Mouse (Mus musculus) MEL (cell line): ENCODE results near the gene Riox1. TPM values are rescaled to one million over a fixed set of nuclear protein-coding genes. Genes with fewer than 3 reads are reported as not detected.

ENCODE experiments used
- DNase-seq: peaks from one replicate; pipeline ENCODE4 v3.0.0; 2011; ENCODE audit warnings: low read depth, low spot score
- H3K27ac ChIP-seq: 2 replicates; pipeline ENCODE4 v1.5.1; 2012; ENCODE audit warnings: low read depth, mild to moderate bottlenecking, control low read depth, low read length, moderate library complexity; ENCODE audit not compliant: control insufficient read depth
- H3K27me3 ChIP-seq, 2 experiments: fragments of 150-350 bp in 1 of 2; sonication (generic) in 1 of 2; 2 replicates each; pipeline ENCODE4 v1.6.1; 2012; ENCODE audit warnings: low read length in 2 of 2, mild to moderate bottlenecking in 2 of 2, improper control_type of control experiment in 1 of 2, moderate library complexity in 1 of 2; ENCODE audit not compliant: insufficient read depth in 2 of 2, control insufficient read depth in 1 of 2
- H3K36me3 ChIP-seq, 2 experiments: 2 replicates each; pipeline ENCODE4 v1.6.1; 2012 to 2014; ENCODE audit warnings: low read length in 2 of 2, improper control_type of control experiment in 1 of 2, inconsistent platforms in 1 of 2, mild to moderate bottlenecking in 1 of 2; ENCODE audit not compliant: insufficient read depth in 2 of 2, control insufficient read depth in 1 of 2
- H3K4me1 ChIP-seq, 2 experiments: fragments of 150-350 bp in 1 of 2; sonication (generic) in 1 of 2; 2 replicates each; pipeline ENCODE4 v1.6.1; 2012; ENCODE audit warnings: low read length in 2 of 2, improper control_type of control experiment in 1 of 2, mild to moderate bottlenecking in 1 of 2; ENCODE audit not compliant: insufficient read depth in 2 of 2, control insufficient read depth in 1 of 2
- H3K4me3 ChIP-seq, 2 experiments: fragments of 150-350 bp in 1 of 2; sonication (generic) in 1 of 2; 2 replicates each; pipeline ENCODE4 v1.5.1; 2012; ENCODE audit warnings: low read depth in 2 of 2, low read length in 2 of 2, mild to moderate bottlenecking in 2 of 2, moderate library complexity in 2 of 2, control low read depth in 1 of 2, improper control_type of control experiment in 1 of 2; ENCODE audit not compliant: control insufficient read depth in 1 of 2, insufficient read depth in 1 of 2
- H3K79me2 ChIP-seq: 2 replicates; pipeline ENCODE4 v1.6.1; 2012; ENCODE audit warnings: mild to moderate bottlenecking, low read length, moderate library complexity; ENCODE audit not compliant: control insufficient read depth, poor library complexity, insufficient read depth
- H3K9ac ChIP-seq: 2 replicates; pipeline ENCODE4 v1.6.1; 2012; ENCODE audit warnings: low read depth, mild to moderate bottlenecking, control low read depth, low read length, moderate library complexity; ENCODE audit not compliant: control insufficient read depth, poor library complexity, severe bottlenecking
- H3K9me3 ChIP-seq: fragments of 150-350 bp; sonication (generic); replicated peaks from 2 replicates; pipeline ENCODE4 v1.6.1; 2012; ENCODE audit warnings: mild to moderate bottlenecking, low read length, improper control_type of control experiment, moderate library complexity; ENCODE audit not compliant: insufficient read depth
- CHD1 ChIP-seq: IDR thresholded peaks from 2 replicates; pipeline ENCODE4 v1.6.1; 2012; ENCODE audit warnings: low read depth, mild to moderate bottlenecking, inconsistent platforms, low read length, improper control_type of control experiment
- CTCF ChIP-seq, 3 experiments: IDR thresholded peaks in 2 of 3; conservative IDR thresholded peaks in 1 of 3; 2 replicates each; pipeline ENCODE4 v1.5.1; 2011 to 2012; ENCODE audit warnings: low read length in 3 of 3, low read depth in 2 of 3, mild to moderate bottlenecking in 2 of 3, improper control_type of control experiment in 1 of 3, inconsistent platforms in 1 of 3, mixed read lengths in 1 of 3, moderate library complexity in 1 of 3; ENCODE audit not compliant: control insufficient read depth in 1 of 3, insufficient read depth in 1 of 3, poor library complexity in 1 of 3, severe bottlenecking in 1 of 3
- E2F4 ChIP-seq: IDR thresholded peaks from 2 replicates; pipeline ENCODE4 v1.6.1; 2011; ENCODE audit warnings: low read depth, low read length, improper control_type of control experiment, borderline replicate concordance
- EP300 ChIP-seq, 2 experiments: IDR thresholded peaks; 2 replicates each; pipeline ENCODE4 v1.6.1; 2011; ENCODE audit warnings: improper control_type of control experiment in 2 of 2, low read length in 2 of 2, low read depth in 1 of 2, mild to moderate bottlenecking in 1 of 2
- ETS1 ChIP-seq: IDR thresholded peaks from 2 replicates; pipeline ENCODE4 v1.6.1; 2012; ENCODE audit warnings: low read depth, mild to moderate bottlenecking, inconsistent platforms, low read length, improper control_type of control experiment, moderate library complexity
- GABPA ChIP-seq: IDR thresholded peaks from 2 replicates; pipeline ENCODE4 v1.6.1; 2012; ENCODE audit warnings: low read depth, mild to moderate bottlenecking, inconsistent platforms, low read length, improper control_type of control experiment, moderate library complexity
- GATA1 ChIP-seq: IDR thresholded peaks from 2 replicates; pipeline ENCODE4 v1.6.1; 2011; ENCODE audit warnings: low read depth, low read length, improper control_type of control experiment
- KAT2A ChIP-seq: conservative IDR thresholded peaks from 2 replicates; pipeline ENCODE4 v1.6.1; 2012; ENCODE audit warnings: low read depth, low read length, improper control_type of control experiment, inconsistent platforms
- MAFK ChIP-seq: IDR thresholded peaks from 2 replicates; pipeline ENCODE4 v1.6.1; 2011; ENCODE audit warnings: low read depth, mild to moderate bottlenecking, low read length, improper control_type of control experiment, borderline replicate concordance
- MAX ChIP-seq: IDR thresholded peaks from 2 replicates; pipeline ENCODE4 v1.6.1; 2011; ENCODE audit warnings: low read length, improper control_type of control experiment
- MAZ ChIP-seq: IDR thresholded peaks from 2 replicates; pipeline ENCODE4 v1.6.1; 2012; ENCODE audit warnings: low read depth, mild to moderate bottlenecking, inconsistent platforms, low read length, improper control_type of control experiment
- MEF2A ChIP-seq: IDR thresholded peaks from 2 replicates; pipeline ENCODE4 v1.6.1; 2014; ENCODE audit warnings: low read depth, mild to moderate bottlenecking, inconsistent platforms, low read length, improper control_type of control experiment; ENCODE audit not compliant: poor library complexity, insufficient replicate concordance, severe bottlenecking; ENCODE audit errors: extremely low read depth
- MXI1 ChIP-seq: IDR thresholded peaks from 2 replicates; pipeline ENCODE4 v1.6.1; 2011; ENCODE audit warnings: mild to moderate bottlenecking, low read depth, low read length, improper control_type of control experiment
- MYB ChIP-seq: IDR thresholded peaks from 2 replicates; pipeline ENCODE4 v1.6.1; 2011; ENCODE audit warnings: mild to moderate bottlenecking, low read depth, low read length, improper control_type of control experiment
- MYC ChIP-seq: IDR thresholded peaks from 2 replicates; pipeline ENCODE4 v1.6.1; 2011; ENCODE audit warnings: low read depth, mild to moderate bottlenecking, low read length, improper control_type of control experiment, moderate library complexity
- NRF1 ChIP-seq: IDR thresholded peaks from 2 replicates; pipeline ENCODE4 v1.6.1; 2014; ENCODE audit warnings: low read depth, mild to moderate bottlenecking, inconsistent platforms, low read length, improper control_type of control experiment, moderate library complexity; ENCODE audit not compliant: poor library complexity, insufficient read depth, severe bottlenecking
- POLR2A ChIP-seq, 2 experiments: IDR thresholded peaks; 2 replicates each; pipeline ENCODE4 v1.6.1; 2011 to 2012; ENCODE audit warnings: low read length in 2 of 2, mild to moderate bottlenecking in 2 of 2, control low read depth in 1 of 2, improper control_type of control experiment in 1 of 2, low read depth in 1 of 2, moderate library complexity in 1 of 2; ENCODE audit not compliant: control insufficient read depth in 1 of 2, insufficient read depth in 1 of 2, poor library complexity in 1 of 2
- POLR2AphosphoS2 ChIP-seq: IDR thresholded peaks from 2 replicates; pipeline ENCODE4 v1.6.1; 2011; ENCODE audit warnings: low read length, improper control_type of control experiment
- RAD21 ChIP-seq: IDR thresholded peaks from 2 replicates; pipeline ENCODE4 v1.6.1; 2011; ENCODE audit warnings: mild to moderate bottlenecking, low read depth, low read length, improper control_type of control experiment
- RCOR1 ChIP-seq: IDR thresholded peaks from 2 replicates; pipeline ENCODE4 v1.6.1; 2012; ENCODE audit warnings: low read depth, mild to moderate bottlenecking, inconsistent platforms, low read length, improper control_type of control experiment
- SIN3A ChIP-seq: IDR thresholded peaks from 2 replicates; pipeline ENCODE4 v1.6.1; 2012; ENCODE audit warnings: low read length, improper control_type of control experiment, inconsistent platforms
- SMC3 ChIP-seq: IDR thresholded peaks from 2 replicates; pipeline ENCODE4 v1.6.1; 2011; ENCODE audit warnings: low read depth, low read length, improper control_type of control experiment
- TCF12 ChIP-seq: IDR thresholded peaks from 2 replicates; pipeline ENCODE4 v1.6.1; 2014; ENCODE audit warnings: low read depth, mild to moderate bottlenecking, inconsistent platforms, low read length, improper control_type of control experiment, moderate library complexity
- UBTF ChIP-seq: IDR thresholded peaks from 2 replicates; pipeline ENCODE4 v1.6.1; 2012; ENCODE audit warnings: low read depth, mild to moderate bottlenecking, inconsistent platforms, low read length, improper control_type of control experiment, moderate library complexity, borderline replicate concordance; ENCODE audit not compliant: insufficient read depth
- USF1 ChIP-seq: IDR thresholded peaks from 2 replicates; pipeline ENCODE4 v1.6.1; 2014; ENCODE audit warnings: low read depth, mild to moderate bottlenecking, inconsistent platforms, low read length, improper control_type of control experiment, moderate library complexity
- USF2 ChIP-seq, 2 experiments: IDR thresholded peaks; 2 replicates each; pipeline ENCODE4 v1.6.1; 2011 to 2012; ENCODE audit warnings: improper control_type of control experiment in 2 of 2, low read length in 2 of 2, borderline replicate concordance in 1 of 2, inconsistent platforms in 1 of 2, low read depth in 1 of 2, mild to moderate bottlenecking in 1 of 2; ENCODE audit not compliant: insufficient read depth in 1 of 2
- ZC3H11A ChIP-seq: IDR thresholded peaks from 2 replicates; pipeline ENCODE4 v1.6.1; 2012; ENCODE audit warnings: low read depth, mild to moderate bottlenecking, inconsistent platforms, low read length, improper control_type of control experiment
- ZKSCAN1 ChIP-seq: IDR thresholded peaks from 2 replicates; pipeline ENCODE4 v1.6.1; 2012; ENCODE audit warnings: low read depth, mild to moderate bottlenecking, inconsistent platforms, low read length, improper control_type of control experiment, moderate library complexity
- ZMIZ1 ChIP-seq: IDR thresholded peaks from 2 replicates; pipeline ENCODE4 v1.6.1; 2012; ENCODE audit warnings: low read depth, mild to moderate bottlenecking, inconsistent platforms, low read length, improper control_type of control experiment, moderate library complexity
- ZNF384 ChIP-seq: IDR thresholded peaks from 2 replicates; pipeline ENCODE4 v1.6.1; 2012; ENCODE audit warnings: low read depth, mild to moderate bottlenecking, inconsistent platforms, low read length, improper control_type of control experiment
- polyA plus RNA-seq, 2 experiments: library from polyadenylated mRNA; stranded (reverse) in 1 of 2; unstranded in 1 of 2; fragments of >175 nt in 1 of 2; fragments of >200 nt in 1 of 2; gene quantifications; 2 replicates each; pipeline versions ENCODE4 v1.2.1 to v1.2.4; 2012; ENCODE audit warnings: low replicate concordance in 2 of 2, low read depth in 1 of 2; ENCODE audit not compliant: insufficient read length in 2 of 2, insufficient read depth in 1 of 2, missing spikeins in 1 of 2
- total RNA-seq: library from RNA; depleted of rRNA; stranded (reverse); fragments of 300-350 nt; gene quantifications from 2 replicates; pipeline ENCODE4 v1.2.3, GENCODE M21; 2012

Gene Riox1
- total and polyA plus RNA-seq, 3 experiments: 46.6 to 47.1 TPM; not detected in 1

DNA sequence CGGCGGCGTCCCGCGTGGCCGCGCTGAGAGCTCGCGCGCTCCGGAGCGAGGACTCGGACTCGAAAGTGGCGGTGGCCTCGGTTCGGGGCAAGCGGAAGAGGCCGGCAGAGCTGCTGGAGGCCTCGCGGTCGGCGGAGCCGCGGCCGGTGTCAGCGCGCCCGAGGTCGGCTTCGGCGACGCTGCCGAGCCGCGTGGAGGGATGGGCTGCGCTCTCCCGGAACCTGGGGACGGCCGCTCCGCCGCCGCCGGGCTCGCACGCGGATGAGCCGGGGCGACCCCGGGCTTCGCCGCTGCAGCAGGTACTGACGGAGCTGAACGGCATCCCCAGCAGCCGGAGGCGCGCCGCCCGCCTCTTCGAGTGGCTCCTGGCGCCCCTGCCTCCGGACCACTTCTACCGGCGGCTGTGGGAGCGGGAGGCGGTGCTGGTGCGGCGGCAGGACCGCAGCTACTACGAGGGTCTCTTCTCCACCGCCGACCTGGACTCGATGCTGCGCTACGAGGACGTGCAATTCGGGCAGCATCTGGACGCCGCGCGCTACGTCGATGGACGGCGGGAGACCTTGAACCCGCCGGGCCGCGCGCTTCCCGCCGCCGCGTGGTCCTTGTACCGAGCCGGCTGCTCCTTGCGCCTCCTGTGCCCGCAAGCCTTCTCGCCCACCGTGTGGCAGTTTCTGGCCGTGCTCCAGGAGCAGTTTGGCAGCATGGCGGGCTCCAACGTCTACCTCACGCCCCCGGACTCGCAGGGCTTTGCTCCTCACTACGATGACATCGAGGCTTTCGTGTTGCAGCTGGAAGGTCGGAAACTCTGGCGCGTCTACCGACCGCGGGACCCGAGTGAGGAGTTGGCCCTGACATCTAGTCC, 663 bp downstream of the Riox1 start (continued):
- TF ChIP-seq MXI1 (peak; percentile 53; the same call in 1 of the 2 replicates), ZC3H11A (no peak), ZMIZ1 (no peak), TCF12 (no peak), RCOR1 (no peak), MAZ (no peak), E2F4 (no peak), SMC3 (no peak), CTCF (IDR thresholded peaks at IDR 0.05 in 2 of 3, conservative IDR thresholded peaks at IDR 0.05 in 1 of 3; ENCODE audit: control insufficient read depth in 1 of 3, insufficient read depth in 1 of 3, low read depth in 2 of 3, low read length in 3 of 3, poor library complexity in 1 of 3, severe bottlenecking in 1 of 3) (no peak), GATA1 (no peak), POLR2AphosphoS2 (no peak), MAX (peak; percentile 77), RAD21 (no peak), MEF2A (no peak), EP300 (IDR thresholded peaks at IDR 0.05; ENCODE audit: low read depth in 1 of 2, low read length in 2 of 2) (peak in 1 of 2 experiments; percentile 51; a peak in 1 of 4 replicates), ZNF384 (no peak), SIN3A (peak; percentile 45), ZKSCAN1 (no peak), UBTF (peak; percentile 19; the same call in 1 of the 2 replicates), NRF1 (0 out of 2 replicates have a peak, but pooled peaks have one; percentile 6)
- TF ChIP-seq, all 39 proteins: peak for 13

GRCm38 (mm10) chr12:83951711-83952575, 1.5 kb downstream of the Riox1 start:
- Histone ChIP-seq H3K9ac (peak overlapping the region; percentile 86), H3K9me3 (no peaks in the 10 kb centered on the region), H3K27me3 (no peaks in the 10 kb centered on the region), H3K36me3 (peaks cover 0 to 32% of the 10 kb centered on the region in 2 experiments; a peak in 2 of 4 replicates), H3K79me2 (peaks cover 44% of the 10 kb centered on the region), H3K4me1 (peaks cover 2 to 26% of the 10 kb centered on the region in 2 experiments; a peak in 3 of 4 replicates), H3K4me3 (peak overlapping the region; percentile 70 to 74), H3K27ac (peak overlapping the region; percentile 82)
- DNase-seq: peak; percentile 67
- no peak for TF ChIP-seq USF2 (IDR thresholded peaks at IDR 0.05; ENCODE audit: borderline replicate concordance in 1 of 2, insufficient read depth in 1 of 2, low read depth in 1 of 2, low read length in 2 of 2)
- TF ChIP-seq MYC: 0 out of 2 replicates have a peak, but pooled peaks have one; percentile 24
- no peak for TF ChIP-seq MYB
- TF ChIP-seq ETS1: no peak
- TF ChIP-seq GABPA: no peak
- TF ChIP-seq MAFK: no peak
- TF ChIP-seq TCF12: no peak
- 0 out of 4 replicates have a peak, but pooled peaks of 1 of the 2 experiments have one; percentile 8 for TF ChIP-seq POLR2A (IDR thresholded peaks at IDR 0.05; ENCODE audit: control insufficient read depth in 1 of 2, insufficient read depth in 1 of 2, low read depth in 1 of 2, low read length in 2 of 2, poor library complexity in 1 of 2)
- TF ChIP-seq USF1: peak; percentile 61
- TF ChIP-seq NRF1: no peak
- no peak for TF ChIP-seq POLR2AphosphoS2
- TF ChIP-seq KAT2A: no peak
- TF ChIP-seq MAX: peak; percentile 43; the same call in 1 of the 2 replicates
- no peak for TF ChIP-seq ZMIZ1
- TF ChIP-seq GATA1: no peak
- TF ChIP-seq CHD1: no peak
- TF ChIP-seq ZC3H11A: no peak
- peak; percentile 69 for TF ChIP-seq SIN3A
- no peak for TF ChIP-seq CTCF (IDR thresholded peaks at IDR 0.05 in 2 of 3, conservative IDR thresholded peaks at IDR 0.05 in 1 of 3; ENCODE audit: control insufficient read depth in 1 of 3, insufficient read depth in 1 of 3, low read depth in 2 of 3, low read length in 3 of 3, poor library complexity in 1 of 3, severe bottlenecking in 1 of 3)
